Mouse (Mus musculus) liver, adult 2 months (tissue): ENCODE measurements around the gene Tcte2. TPM values are rescaled to one million over a fixed set of nuclear protein-coding genes. Genes with fewer than 3 reads are reported as not detected.

Source experiments
- DNase-seq: peaks from one replicate; pipeline ENCODE4 v3.0.0-alpha.2; 2011; ENCODE audit warnings: low read depth, low spot score; ENCODE audit errors: extremely low read depth
- H3K27ac ChIP-seq: fragments of 200-500 bp; replicated peaks from 2 replicates; pipeline ENCODE4 v1.5.1; 2012; ENCODE audit warnings: low read depth, mild to moderate bottlenecking, control low read depth, inconsistent platforms, low read length; ENCODE audit not compliant: insufficient read depth
- H3K27me3 ChIP-seq: fragments of 200-500 bp; 2 replicates; pipeline ENCODE4 v1.6.1; 2012; ENCODE audit warnings: mild to moderate bottlenecking, moderate library complexity, low read length, inconsistent platforms; ENCODE audit not compliant: control insufficient read depth, insufficient read depth
- H3K36me3 ChIP-seq: fragments of 200-500 bp; 2 replicates; pipeline ENCODE4 v1.6.1; 2012; ENCODE audit warnings: low read length, inconsistent platforms; ENCODE audit not compliant: control insufficient read depth, insufficient read depth
- H3K4me1 ChIP-seq: fragments of 200-500 bp; 2 replicates; pipeline ENCODE4 v1.6.1; 2011; ENCODE audit warnings: low read length; ENCODE audit not compliant: control insufficient read depth, insufficient read depth
- H3K4me3 ChIP-seq: fragments of 200-500 bp; 2 replicates; pipeline ENCODE4 v1.5.1; 2011; ENCODE audit warnings: low read depth, mild to moderate bottlenecking, control low read depth, low read length, moderate library complexity; ENCODE audit not compliant: insufficient read depth
- H3K79me2 ChIP-seq: fragments of 200-500 bp; 2 replicates; pipeline ENCODE4 v1.6.1; 2012; ENCODE audit warnings: inconsistent platforms, mild to moderate bottlenecking, low read length, moderate library complexity; ENCODE audit not compliant: control insufficient read depth, insufficient read depth
- H3K9ac ChIP-seq: fragments of 200-500 bp; 2 replicates; pipeline ENCODE4 v1.6.1; 2012; ENCODE audit warnings: low read depth, mild to moderate bottlenecking, control low read depth, inconsistent platforms, low read length
- CTCF ChIP-seq: fragments of 200-500 bp; IDR thresholded peaks from 2 replicates; pipeline ENCODE4 v1.5.1; 2011; ENCODE audit warnings: low read depth, low read length, control low read depth
- POLR2A ChIP-seq: fragments of 200-500 bp; IDR thresholded peaks from 2 replicates; pipeline ENCODE4 v1.6.1; 2011; ENCODE audit warnings: low read length, control low read depth; ENCODE audit not compliant: insufficient read depth; ENCODE audit errors: extremely low read depth
- WGBS: fragments of 180-500 bp; shearing (Covaris S2); methylation state at CpG from one replicate; pipeline ENCODE4 v1.1.7; 2018; 5-methylcytosine and 5-hydroxymethylcytosine counted together
- polyA plus RNA-seq: library from polyadenylated mRNA; depleted of rRNA; stranded (reverse); fragments of >200 nt; gene quantifications from 2 replicates; pipeline ENCODE4 v1.2.3, GENCODE M21; 2012
- total RNA-seq: library from RNA; depleted of rRNA; stranded (reverse); fragments of >200 nt; gene quantifications from 2 replicates; pipeline ENCODE4 v1.2.3, GENCODE M21; 2014

Tcte2 gene
- total and polyA plus RNA-seq, 2 experiments: 0.94 to 1.5 TPM

DNA sequence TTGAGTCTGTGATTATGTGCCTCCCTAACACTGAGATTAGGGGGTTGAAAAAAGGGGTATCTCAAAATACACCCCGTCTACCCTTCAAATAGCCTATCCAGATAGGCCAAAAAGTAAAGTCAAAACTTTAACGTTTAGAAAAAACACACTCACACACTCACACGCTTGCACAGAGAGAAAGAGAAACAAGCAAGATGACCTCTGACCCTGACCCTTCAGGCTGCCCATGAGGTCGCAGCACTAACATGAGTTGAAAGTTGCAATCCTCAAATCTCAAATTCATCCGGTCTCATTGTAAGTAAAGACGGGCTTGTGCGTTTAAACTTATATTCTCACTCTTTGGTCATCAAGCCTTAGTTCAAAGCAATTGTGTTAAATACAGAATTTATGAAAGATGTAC is 77.4 kb downstream of the Tcte2 start:
- no peaks in the 10 kb centered on the region for H3K4me1 ChIP-seq
- WGBS: 32% methylated on average over 7 of the region's 7 CpGs
- no peak overlapping the region for H3K4me3 ChIP-seq
- no peak for TF ChIP-seq POLR2A
- no peak for TF ChIP-seq CTCF
- no peak overlapping the region for H3K27ac ChIP-seq
- no peaks in the 10 kb centered on the region for H3K27me3 ChIP-seq
- H3K9ac ChIP-seq: no peak overlapping the region
- no peaks in the 10 kb centered on the region for H3K36me3 ChIP-seq
- no peaks in the 10 kb centered on the region for H3K79me2 ChIP-seq
- DNase-seq: peak; percentile 61

DNA sequence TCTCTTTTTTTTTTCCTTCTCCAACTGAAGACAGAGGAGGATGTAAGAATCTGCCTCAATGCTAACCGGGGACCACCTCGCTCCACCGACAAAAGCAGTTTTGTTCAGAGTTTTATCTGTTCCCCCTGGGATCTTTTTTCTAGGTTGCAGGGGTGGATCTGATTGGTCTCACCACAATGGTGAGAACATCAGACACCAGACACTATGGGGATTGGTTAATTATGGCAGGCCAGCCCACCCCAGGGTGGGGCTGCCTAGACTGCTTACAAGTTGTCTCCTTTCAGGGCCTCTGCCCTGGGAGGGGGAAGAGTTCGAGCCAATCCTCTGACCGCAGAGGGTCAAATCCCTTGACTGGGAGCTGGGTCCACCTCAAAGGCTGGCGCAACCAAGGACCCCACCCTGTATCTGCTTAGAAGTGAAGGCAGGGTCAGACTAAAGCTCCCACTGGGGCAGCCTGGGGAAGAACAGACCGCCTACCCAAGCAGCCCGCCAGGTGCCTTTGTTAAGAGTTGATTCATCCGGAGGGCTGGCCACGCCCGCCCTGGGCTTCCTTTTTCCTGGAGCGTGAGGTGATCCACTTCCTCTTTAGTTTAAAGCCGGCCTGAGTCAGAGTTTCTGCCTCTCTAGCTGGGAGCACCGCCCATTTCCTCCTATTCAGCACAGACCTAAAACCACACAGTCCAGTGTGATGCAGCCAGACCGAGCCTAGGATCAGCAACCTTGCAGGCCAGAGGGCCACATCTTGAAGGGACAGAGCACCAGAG is 78.0 kb downstream of the Tcte2 start:
- no peaks in the 10 kb centered on the region for H3K36me3 ChIP-seq
- no peak overlapping the region for H3K9ac ChIP-seq

DNA sequence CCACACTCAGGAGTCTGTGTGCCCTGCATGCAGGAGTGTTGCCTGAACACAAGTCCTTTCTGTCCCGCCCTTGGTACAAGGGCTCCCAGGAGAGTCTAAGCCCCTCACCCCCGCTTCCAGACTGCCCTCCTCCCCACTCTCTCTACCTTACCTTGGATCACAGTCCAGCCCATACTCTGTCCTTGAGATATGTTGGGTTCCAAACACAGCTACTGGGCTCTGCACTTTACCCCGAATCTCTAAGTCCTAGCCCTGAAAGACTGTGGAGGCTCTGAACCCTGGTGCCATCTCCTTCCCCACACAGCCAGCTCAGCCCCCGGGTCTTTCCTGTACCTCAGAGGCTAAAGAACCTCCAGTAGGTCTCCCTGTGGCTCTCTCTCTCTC is 78.6 kb downstream of the Tcte2 start:
- no peak overlapping the region for H3K9ac ChIP-seq
- H3K36me3 ChIP-seq: no peaks in the 10 kb centered on the region
- no peaks in the 10 kb centered on the region for H3K79me2 ChIP-seq
- TF ChIP-seq POLR2A (no peak), CTCF (no peak)
- WGBS: 74% methylated on average over 4 of the region's 4 CpGs
- no peak overlapping the region; the same call in 1 of the 2 replicates for H3K27ac ChIP-seq
- no peaks in the 10 kb centered on the region for H3K27me3 ChIP-seq
- no peaks in the 10 kb centered on the region for H3K4me1 ChIP-seq
- no peak for DNase-seq
- H3K4me3 ChIP-seq: no peak overlapping the region

More for the DNA sequence above, 78.0 kb downstream of the Tcte2 start:
- H3K27me3 ChIP-seq: no peaks in the 10 kb centered on the region
- TF ChIP-seq POLR2A: no peak
- TF ChIP-seq CTCF: no peak
- 64% methylated on average over 15 of the region's 15 CpGs for WGBS
- H3K4me3 ChIP-seq: no peak overlapping the region
- no peaks in the 10 kb centered on the region for H3K4me1 ChIP-seq
- H3K79me2 ChIP-seq: no peaks in the 10 kb centered on the region
- DNase-seq: no peak
- peak overlapping the region; percentile 35 for H3K27ac ChIP-seq

DNA sequence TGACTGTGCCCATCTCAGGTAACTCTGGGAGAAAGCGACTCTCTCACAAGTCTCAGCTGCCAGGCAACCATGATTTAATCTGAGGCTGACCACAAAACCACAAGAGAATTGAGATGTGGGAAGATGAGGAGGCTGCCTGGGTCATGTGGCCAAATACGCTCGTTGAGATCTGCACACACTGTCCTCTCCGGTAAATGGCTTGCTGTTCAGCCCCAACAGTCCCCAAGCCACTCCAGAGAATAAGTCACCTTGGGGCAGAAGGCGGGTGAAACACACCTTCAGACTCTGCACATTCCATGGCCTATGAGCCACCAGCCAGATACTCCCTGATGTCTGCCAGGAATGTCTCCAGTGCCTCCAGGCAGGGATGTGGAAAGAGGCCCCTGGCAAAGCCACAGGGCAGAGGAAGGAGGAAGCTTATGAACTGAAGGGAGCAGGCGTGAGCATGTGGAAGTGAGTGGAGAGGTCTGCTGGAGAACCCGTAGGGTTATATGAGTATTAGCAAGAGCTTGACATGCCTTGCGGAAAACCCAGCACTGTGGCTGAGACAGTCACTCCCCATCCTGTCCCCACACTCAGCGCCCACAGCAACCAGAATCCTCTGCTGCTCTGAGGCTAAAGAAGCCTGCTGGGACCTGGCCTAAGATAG is 79.1 kb downstream of the Tcte2 start:
- no peak overlapping the region; the same call in 1 of the 2 replicates for H3K27ac ChIP-seq
- DNase-seq: no peak
- WGBS: 80% methylated on average over 9 of the region's 9 CpGs
- H3K79me2 ChIP-seq: no peaks in the 10 kb centered on the region
- H3K4me1 ChIP-seq: no peaks in the 10 kb centered on the region
- H3K36me3 ChIP-seq: no peaks in the 10 kb centered on the region
- H3K9ac ChIP-seq: no peak overlapping the region
- no peak for TF ChIP-seq CTCF
- H3K4me3 ChIP-seq: no peak overlapping the region
- H3K27me3 ChIP-seq: no peaks in the 10 kb centered on the region

DNA sequence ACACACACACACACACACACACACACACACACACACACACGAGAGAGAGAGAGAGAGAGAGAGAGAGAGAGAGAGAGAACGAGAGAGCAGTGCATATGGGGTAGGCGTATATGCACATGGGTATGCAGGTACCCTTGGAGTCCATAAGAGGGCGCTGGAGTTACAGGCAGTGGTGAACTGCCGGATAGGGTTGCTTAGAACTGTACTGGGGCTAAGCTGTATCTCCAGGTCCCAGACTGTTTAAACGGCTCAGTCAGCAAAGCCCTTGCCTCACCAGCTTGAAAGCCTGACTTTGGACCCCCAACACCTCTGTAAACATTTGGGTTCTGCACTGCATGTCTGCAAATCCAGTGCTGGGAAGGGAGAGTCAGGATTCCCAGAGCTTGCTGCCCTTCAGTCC is 79.9 kb downstream of the Tcte2 start:
- H3K79me2 ChIP-seq: no peaks in the 10 kb centered on the region
- no peak overlapping the region for H3K9ac ChIP-seq
- no peak overlapping the region for H3K4me3 ChIP-seq
- no peak for DNase-seq
- TF ChIP-seq CTCF: no peak
- TF ChIP-seq POLR2A: no peak
- H3K27ac ChIP-seq: no peak overlapping the region
- H3K27me3 ChIP-seq: no peaks in the 10 kb centered on the region
- 78% methylated on average over 6 of the region's 6 CpGs for WGBS
- H3K36me3 ChIP-seq: no peaks in the 10 kb centered on the region
- no peaks in the 10 kb centered on the region for H3K4me1 ChIP-seq

DNA sequence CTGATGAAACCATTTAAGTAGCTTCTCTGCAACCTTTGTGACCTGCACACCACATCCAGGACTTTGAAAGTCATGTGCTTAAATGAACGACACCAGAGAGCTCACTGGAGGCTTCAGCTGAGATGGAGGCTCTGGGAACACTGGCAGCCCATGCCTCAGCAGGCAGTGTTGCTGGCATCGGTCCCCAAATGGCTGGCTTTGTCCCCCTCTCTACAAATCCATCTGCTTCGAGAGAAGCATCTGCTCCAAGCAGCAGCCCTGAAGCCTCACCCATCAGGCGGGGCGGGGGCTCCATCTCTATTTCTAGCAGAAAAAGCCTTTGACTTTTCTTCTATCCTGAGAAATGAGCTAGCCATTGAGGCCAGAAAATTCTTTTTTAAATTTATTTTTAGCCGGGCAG is 80.5 kb downstream of the Tcte2 start:
- no peak overlapping the region for H3K27ac ChIP-seq
- H3K4me3 ChIP-seq: no peak overlapping the region
- H3K79me2 ChIP-seq: no peaks in the 10 kb centered on the region
- no peak overlapping the region for H3K9ac ChIP-seq
- 88% methylated on average over 6 of the region's 6 CpGs for WGBS
- no peak for TF ChIP-seq POLR2A
- TF ChIP-seq CTCF: no peak
- H3K27me3 ChIP-seq: no peaks in the 10 kb centered on the region
- H3K36me3 ChIP-seq: no peaks in the 10 kb centered on the region
- H3K4me1 ChIP-seq: no peaks in the 10 kb centered on the region
- no peak for DNase-seq
